Mouse (Mus musculus): ENCODE results near the gene Fam43b.

Fam43b gene

DNA sequence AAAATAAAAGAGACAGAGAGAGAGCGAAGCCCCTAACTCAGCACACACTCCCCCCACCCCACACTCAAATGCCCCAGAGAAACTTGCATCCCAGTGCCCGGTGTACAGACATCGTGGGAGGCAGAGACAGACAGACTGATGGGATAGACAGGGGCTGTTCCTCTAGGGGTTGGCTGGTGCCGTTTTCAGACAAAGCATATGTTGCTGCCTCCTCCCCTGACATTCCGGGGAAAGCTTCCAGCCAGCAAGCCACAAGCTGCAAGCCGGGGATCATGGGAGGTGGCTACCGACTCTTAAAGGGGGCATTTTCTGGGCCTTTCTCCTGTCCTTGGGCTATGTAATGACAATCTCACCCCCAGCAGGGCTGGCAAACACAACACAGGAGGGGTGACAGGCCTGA, 2.6 kb downstream of the Fam43b start:
- DNase-seq, result no peak

DNA sequence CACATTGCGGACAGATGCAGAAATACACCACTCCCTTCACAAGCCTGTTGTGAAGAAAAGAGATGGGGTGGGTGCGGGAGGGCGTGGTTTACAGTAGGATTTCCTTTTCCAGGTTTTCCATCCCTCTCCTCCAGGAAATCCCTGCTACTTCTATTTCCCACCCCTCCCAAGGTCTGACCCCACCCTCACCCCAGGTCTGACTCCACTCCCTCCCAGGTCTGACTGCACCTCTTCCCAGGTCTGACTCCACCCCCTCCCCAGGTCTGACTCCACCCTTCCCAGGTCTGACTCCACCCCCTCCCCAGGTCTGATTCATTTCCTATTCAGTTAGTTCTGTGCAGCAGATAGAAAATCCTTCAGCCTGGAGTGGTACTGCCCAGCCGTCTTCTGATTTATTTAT, 12.5 kb downstream of the Fam43b start:
- DNase-seq, result no peak

DNA sequence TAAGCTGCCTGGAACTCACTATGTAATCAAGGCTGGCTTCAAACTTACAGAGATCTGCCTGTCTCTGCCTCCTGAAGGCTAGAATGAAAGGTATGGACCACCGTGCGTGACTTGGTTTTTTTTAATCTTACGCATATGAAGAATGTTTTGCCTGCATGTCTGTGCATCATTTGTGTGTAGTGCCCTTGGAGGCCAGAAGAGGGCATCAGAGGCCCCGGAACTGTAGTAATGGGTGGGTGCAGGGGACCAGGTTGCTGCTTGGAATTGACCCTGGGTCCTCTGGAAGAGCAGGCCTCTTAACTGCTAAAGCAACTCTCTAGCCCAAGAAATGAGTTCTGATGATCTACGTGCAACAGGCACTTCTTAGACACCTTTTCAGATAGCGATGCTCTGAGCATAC, 13.9 kb downstream of the Fam43b start:
- DNase-seq, result no peak

DNA sequence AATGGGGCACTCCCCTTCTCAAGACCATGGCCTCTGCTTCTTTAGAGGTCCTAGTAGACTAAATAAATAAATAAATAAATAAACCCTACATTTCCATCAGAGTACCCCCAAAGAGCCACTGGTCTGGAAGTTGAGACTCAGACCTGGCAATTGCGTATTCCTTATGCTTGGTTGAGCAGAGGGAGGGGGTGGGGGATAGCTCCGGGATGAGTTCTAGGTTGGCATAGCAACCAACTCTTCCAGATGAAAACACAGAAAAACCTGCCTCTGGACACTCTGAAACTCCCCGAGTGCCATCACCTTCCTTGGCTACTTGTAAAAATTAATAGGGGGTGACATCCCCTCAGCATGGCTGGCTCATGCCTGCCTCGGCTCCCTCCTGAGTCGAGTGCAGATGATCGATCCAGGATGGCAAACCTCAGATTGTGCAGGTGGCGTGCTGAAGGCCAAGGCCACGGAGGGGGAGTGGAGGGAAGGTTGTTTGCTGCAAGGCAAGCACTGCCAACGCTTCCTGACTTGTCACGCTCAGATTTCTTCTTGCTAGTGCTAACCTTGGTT, 16.1 kb downstream of the Fam43b start:
- DNase-seq, result no peak

DNA sequence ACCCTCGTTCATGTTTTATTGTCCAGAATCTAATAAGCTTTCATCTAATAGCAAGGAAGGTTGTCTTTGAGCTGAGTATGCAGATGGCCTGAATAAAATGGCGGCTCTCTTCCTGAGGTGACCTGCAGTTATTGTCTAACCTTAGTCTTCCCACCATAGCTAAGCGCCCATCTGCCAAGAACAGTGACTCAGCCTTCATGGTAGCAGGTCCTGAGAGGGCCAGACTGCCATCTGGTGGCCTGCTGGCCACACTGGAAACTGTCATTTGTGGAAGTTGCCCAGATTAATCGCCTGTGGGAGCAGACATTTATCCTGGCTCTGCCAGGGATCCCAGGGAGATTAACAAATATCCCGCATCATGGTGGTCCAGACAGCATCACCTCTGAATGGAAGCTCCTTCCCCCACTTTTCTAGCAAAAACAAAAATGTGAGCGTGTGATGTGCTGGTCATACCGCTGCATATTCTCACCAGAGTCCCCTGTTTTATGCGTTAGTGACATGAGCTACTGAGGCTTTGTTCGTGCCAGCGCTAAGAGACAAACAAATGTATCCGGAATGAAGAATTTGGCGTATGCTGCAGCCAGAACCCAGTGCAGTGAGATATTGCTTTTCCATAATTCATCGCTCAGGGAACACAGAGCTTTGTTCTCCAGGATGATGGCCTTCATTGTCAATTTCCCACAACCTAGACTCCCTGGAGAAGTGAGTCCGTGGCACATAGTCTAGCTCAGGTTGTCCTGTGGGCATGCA, 17.1 kb downstream of the Fam43b start:
- no peak for DNase-seq

DNA sequence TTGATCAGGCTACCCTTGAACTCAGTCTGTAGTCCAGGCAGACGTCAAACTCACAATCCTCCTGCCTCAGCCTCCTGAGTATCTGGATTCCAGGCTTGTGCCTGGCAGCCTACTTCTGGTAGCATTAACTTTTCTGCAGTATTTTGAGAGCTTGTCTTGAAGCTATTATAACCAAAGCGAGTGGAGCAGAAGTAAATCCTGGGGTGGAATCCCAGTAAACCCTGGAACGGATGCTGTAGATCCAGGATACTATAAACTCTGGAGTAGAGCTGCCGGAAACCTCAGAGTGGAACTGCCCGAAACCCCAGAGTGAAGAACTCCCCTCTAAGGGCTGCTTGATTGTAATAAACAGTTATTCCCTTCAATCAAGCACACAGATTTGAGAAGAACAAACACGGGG, 18.8 kb downstream of the Fam43b start:
- DNase-seq, result no peak

DNA sequence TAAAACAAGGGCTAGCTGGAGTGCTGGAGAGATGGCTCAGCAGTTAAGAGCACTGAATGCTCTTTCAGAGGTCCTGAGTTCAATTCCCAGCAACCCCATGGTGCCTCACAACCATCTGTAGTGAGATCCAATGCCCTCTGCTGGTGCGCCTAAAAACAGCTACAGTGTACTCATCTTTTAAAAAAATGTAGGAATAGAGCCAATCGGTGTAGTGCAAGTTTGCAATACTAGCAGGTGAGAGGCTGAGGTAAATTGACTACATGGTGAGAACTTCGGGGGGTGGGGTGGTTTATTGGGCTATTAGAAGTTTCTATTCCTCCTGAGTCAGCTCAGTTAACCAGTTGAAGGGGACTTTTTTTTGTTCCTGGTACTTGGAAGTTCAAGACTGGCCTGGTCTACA, 21.2 kb downstream of the Fam43b start:
- DNase-seq, result no peak

DNA sequence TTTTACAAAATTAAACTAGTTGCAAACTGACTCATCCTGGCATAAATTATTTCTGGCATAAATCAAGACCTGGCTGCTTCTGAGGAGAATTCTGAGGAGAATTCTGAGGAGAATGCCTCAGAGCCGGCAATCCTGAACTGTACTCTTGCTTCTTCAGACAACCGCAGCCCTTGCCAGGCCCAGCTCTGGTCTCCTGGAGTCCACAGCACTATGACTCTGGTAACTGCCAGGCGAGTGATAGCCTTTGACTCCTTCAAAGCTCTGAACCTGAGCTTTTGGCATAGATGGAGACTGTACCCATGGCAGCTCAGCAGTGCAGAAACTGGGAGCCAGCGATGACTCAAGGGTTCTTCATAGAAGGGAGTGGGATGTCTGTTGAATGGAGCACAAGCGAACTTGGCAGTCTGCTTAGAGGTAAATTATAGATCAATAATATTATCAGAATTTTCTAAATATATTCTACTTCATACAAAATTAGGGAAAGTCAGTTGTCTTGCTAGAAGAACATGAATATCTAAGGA, 25.3 kb downstream of the Fam43b start:
- no peak for DNase-seq

DNA sequence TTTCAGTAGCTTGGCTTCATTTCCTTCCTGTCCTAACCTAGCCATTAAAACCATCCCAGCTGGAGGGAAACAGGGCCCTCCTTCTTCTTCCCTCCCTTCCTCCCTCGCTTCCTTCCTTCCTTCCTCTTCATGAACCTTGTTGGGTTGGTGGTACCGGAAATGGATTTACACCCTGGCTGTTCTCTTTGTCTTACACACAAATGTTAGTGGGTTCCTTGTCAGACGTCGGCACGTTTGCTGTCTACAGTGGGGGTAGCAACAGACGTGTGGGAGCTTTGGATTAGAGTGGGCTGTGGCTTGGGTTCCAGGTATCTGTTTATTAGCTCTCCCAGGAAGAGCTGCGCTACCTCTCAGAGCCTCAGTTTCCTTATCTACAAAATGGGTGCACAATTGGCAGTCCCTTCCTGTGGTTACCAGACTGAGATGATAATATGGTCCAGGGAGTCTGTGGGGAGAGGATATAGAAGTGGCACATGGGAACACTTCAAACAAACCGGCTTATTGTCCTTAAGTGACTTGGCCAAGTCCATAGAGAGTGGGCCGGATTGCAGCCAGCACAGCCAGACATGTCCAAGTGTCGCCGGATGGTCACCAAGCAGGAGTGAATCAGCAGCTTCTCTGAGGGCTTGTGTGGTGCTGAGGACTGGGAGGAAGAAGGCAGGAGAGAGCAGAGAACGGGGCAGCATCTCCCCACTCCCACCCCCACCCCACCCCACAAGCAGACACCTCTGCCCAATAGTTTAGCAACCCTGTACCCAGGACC, 27.6 kb downstream of the Fam43b start:
- no peak for DNase-seq

DNA sequence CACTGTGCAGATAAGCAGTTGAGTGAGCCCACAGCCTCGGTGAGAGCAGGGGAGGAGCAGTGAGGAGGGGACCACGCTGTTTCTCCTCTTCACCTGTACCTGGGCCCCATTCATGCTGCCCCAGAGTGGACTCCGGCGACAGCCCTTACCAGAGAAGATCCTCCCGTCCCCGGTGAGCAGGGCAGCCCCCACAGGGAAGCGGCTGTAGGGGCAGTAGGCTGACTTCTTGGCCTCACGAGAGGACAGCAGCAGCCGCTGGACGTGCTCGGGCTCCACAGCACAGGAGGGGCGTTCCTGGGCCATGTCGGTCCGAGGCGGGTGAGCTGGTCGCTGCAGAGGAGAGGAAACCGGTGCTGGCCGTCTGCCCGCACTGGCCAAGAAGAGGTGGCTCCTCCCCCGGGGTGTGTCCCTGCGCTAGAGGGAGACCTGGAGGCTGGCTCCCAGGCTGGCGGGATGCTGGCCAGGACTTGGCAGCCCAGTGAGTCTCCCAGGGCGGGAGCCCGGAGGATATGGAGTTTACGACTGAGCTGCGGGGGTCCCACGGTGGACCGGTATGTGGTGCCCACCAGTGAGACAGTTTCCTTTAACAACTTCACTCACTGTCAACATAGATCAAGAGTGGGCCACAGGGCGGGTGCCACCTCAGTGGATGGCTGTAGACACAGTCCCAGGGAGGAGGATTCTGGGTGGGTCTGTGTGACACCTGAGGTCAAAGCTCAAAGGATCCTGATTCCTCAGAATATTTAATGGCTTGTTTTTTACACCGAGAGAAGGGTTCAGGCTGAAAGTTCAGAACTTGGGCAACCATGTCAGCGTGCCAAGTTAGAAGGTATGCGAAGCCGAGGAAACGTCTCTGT, 28.5 kb downstream of the Fam43b start, which contains the start of gene Cda:
Cda (minus strand) TSS at position 352 of the 857 bp plus-strand sequence.
- no peak for DNase-seq

DNA sequence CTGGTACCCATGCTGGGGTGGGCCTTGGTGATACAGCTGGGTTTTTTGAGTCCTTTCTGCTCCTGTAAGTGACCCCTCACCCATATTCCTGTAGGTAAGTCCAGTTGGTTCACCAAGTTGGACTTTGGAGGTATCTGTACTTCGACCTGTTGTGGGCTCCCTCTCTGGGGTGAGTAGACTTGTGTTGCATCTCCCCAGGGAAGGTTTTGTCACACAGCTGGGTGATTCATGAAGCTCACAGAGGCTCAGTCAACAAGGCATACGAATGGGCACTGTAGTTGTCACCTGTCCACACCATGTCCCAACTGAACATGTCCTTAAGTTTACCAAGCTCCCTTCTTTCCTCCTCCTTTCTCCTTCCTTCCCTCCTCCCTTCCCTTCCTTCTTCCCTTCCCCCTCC, 29.8 kb downstream of the Fam43b start:
- DNase-seq, result no peak

DNA sequence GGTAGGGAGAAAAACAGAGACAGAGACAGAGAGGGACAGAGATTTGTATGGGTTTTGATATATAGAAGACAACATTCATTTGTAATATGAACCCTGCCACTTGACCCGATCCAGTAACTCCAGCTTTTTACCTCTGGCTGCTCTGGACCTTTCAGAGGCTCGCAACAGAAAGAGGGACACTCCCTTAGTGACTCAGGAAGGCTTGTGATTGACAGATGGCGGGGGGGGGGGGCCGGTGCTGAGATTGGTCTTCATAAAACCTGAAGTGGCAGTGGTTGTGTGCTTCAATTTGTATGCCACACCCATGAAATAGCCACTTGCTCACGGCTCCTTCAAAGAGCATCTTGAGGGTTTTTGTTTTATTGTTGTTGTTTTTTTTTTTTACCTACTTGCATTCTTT, 32.8 kb downstream of the Fam43b start:
- DNase-seq, result no peak

DNA sequence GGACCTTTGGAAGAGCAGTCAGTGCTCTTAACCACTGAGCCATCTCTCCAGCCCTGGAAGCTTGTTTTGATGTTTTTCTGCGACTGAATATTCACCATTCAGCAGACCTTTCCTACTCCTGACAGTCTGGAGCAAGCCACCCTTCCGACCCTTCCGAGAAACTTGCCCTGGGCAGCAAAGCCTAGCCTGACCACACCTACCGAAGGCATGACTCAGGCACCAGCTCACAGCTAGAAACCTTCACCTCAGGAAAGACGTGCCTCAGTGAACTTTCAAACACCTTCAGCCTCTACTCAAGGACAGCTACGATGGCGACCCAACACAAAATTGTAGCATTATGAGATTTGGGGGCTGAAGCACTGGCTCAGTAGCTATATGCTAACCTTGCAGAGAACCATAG, 33.4 kb downstream of the Fam43b start:
- no peak for DNase-seq

DNA sequence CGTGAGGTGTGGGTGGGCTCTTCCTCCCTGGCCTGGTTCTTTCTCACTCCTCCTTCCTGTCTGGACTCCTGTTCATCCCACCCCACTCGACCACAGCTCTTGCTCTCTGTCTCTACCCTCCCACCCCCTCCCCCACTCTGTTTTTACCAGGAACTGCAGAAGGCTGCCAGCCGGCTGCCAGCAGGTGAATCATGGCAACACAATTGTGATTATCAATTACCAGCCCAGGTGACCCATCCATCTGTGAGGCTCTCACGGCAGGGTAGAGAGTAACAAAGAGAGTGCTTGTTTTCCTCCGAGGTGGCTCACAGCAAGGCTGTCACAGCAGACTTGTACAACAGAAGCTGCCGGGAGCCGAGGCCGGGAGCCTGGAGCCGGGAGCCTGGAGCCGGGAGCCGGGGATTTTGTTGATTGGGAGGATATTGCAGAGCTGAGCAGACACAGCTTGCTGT, 34.9 kb downstream of the Fam43b start:
- no peak for DNase-seq

DNA sequence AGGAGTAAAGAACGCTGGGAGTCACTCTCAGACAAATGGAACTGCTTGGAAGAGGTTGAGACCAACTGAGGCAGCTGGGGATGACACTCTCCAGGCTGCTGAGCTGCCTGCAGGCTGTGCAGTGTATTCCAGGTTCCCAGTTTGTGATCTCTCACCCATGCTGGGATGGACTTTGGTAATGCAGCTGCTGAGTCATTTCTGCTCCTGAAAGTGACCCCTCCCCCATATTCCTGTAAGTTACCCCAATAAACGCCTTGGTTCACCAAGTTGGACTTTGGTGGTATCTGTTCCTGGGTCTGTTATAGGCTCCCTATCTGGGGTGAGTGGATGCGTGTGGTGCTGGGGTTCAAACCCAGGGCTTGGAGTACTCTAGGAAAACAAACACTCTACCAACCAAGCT, 38.2 kb downstream of the Fam43b start:
- DNase-seq, result no peak

DNA sequence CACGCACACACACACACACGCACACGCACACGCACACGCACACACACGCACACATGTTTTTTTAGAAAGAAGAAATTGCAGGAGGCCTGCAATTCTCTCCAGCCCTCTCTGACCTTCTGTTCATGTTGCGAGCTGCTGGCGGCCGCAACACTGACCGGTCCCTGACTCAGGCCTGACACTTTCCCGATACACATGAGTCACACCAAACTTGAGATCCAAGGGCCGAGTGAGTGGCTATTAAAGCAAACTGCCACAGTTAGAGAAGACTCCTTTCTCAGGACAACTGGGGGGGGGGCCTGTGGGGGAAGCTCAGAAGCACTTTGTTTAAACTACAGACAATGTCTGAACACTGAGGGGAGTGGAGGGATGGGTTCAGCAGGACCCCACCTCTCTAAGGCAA, 39.8 kb downstream of the Fam43b start:
- no peak for DNase-seq

DNA sequence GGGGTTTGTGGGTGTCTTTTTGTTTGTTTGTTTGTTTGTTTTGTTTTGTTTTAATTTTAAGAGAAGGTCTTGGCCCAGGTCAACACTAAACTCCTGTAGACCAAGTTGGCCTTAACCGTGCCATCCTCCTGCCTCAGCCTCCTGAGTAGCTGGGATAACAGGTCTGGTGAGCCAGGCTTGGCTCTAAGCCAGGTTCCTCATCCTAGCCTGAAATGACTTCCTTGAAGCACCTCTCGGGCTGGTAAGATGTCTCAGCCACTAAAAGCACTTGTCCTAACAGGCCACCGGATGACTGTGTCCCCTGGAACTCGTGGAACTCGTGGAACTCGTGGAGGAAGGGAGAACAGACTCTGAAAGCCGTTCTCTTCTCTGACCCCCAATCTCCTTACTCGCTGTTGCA, 40.2 kb downstream of the Fam43b start:
- DNase-seq, result no peak

DNA sequence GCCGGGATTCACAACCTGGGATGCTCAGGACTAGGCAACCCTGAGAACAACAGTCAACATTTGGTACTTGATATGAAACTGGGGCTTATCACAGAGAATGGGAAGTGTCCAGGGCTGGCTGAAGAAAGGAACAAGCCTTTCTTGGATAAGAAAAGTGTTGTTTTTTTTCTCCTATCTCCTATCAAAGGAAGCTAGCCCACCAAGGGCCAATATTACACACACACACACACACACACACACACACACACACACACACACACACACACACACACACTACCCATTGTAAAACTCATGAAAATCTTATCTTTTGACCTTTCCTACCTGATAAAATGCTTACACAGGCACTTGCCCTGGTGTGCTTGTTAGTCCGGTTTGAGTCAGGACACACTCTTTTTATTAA, 40.8 kb downstream of the Fam43b start:
- no peak for DNase-seq

DNA sequence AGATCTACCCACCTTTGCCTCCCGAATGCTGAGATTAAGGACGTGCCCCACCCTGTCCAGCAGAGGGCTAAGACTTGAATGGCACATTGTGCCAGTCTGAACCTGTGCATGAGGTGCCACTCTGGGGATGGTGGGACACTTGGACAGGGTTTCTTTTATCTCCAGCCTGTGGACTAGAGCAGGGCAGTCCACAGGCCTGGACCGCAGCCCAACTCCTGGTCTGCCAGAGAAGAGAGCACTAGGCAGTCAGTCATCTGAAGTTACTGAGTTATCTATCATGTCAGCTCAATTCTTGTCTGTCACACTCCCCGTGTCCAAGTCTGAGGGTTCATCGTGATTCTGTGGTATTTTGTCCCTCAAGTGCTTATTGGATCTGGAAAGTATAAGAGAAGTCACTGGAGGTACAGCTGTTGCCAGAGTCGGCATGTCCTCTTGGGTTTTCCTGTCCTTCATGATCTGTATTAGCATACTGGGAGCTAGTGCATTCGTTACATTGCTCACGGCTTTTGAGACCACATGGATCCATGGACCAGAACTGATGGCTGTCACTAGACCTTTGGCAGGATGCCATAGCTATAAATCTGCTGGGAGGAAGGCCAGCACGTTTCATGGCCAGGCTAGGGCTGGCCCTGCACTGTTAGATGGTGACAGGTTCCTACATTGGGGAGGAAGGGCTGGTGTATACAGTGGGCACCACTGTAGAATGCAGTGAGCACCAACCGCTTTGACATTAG, 42.7 kb downstream of the Fam43b start:
- DNase-seq, result no peak

DNA sequence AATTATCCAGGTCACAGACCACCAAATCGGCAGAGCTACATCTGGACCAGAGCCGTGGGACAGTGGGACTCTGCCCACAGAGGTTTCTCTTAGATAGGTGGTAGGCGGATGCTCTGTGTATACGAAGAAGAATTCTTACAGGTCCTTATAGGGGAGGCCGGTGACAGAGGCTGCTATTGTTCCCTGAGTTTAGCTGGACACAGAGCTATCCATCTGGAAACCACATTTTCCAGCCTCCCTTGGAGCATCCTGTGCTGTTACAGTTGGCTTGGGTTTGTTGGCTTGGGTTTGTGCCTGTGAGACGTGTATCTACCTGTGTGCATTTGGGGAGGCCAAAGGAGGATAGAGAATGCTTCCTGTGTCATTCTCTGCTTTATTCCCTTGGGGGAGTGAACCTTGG, 43.6 kb downstream of the Fam43b start:
- DNase-seq, result no peak

DNA sequence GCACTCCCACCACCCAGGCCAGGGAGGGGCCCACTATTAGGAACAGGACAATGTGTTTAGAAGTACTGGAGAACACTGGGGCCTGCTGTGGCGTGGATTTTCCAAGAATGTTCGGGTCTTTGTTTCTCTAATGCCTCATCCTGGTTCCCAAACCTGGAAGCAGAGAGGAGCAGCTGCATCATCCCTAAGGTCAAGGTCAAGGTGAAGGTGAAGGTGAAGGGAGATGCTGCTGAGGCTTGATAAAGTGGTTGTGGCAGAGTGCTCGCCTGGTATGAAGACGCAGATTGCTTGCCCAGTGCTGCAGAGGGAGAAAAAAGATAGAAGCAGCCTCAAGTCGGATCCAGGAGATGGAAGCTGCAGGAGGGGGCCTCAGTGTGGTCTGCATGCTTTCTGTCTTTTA, 44.5 kb downstream of the Fam43b start:
- DNase-seq, result no peak

DNA sequence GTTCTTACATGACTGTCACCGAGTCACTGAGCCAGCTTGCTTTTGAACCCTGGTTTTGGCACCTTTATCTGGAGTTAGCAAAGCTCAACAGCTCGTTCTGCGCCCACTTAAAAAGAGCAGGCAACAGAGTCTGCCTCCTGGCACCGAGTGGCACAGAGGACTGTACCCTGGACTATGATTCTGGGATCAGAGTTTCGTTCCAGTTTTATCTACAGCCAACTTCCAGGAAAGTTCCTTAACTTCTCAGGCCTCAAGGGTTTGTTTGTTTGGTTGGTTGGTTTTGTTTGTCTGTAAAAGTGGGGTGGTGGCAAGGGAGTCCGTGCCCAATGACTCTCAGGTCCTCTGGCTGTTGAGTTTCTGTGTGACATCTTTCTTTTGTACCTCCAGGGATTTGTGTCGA, 47.6 kb downstream of the Fam43b start:
- DNase-seq, result no peak
